10 mouse cellular contexts compared by ENCODE assay signal in the genomic region with DNA sequence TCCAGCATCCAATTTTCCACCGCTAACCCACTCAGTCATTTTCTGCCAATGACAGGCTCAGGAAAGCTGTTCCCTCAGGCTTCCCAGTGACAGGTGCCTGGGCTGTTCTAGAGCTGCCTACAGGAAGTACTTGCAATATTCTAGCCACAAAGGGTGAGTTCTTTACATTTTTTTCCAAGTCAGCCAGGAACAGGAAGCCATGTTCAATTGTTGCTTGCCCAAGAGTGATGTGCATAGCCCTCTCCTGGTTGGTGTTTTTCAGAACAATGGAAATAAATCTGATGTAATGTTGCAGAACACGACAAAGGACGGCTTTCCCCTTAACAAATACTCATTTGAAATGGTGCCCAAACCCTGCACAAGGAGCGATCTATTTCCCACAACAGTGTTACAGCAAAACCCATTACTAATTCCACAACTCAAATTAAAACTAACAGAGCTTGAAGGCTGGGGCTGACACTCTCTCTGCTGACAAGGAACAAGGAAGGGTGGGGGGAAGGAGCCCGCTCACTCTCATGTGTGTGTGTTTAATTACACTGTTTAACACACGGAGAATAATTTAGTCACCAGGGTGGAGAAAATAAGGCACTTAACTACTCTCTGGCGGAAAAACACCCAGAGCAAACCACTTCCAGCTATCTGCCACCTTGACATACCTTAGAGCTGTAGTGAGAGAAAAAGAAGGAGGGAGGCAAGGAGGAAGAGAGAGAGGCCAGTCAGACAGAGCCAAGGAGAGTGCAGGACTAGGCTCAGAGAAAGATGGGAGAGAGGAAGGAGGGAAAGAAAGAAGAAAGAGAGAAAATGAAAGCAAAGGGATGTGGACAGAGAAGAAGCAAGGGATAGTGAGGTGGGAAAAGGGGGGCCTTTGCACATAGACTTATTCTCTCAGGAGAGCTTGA. TPM values are rescaled to one million over a fixed set of nuclear protein-coding genes. Genes with fewer than 3 reads are reported as not detected.
DNase-seq lines count a peak whose midpoint lies in the region; ATAC-seq and TF ChIP-seq lines count a peak whose summit lies in the region.
"Had no signal": no experiment of that assay in that cellular context is flagged by ENCODE, and none has a peak within 500 bp of the region (broad histone marks: within the 10 kb centered on the region; RNA-seq: fewer than 3 reads in every experiment).

No protein-coding gene starts in this region.

- no peaks in the 10 kb centered on the region for H3K27me3 ChIP-seq in stomach, postnatal 0 days (ENCODE audit: control insufficient read depth, insufficient read depth, low read length)

- ATAC-seq in stomach, postnatal 0 days (ENCODE audit: low FRiP score, low TSS enrichment), result 0 out of 2 replicates have a peak, but pooled peaks have one; percentile 26

- no peak for TF ChIP-seq CTCF in stomach, postnatal 0 days (IDR thresholded peaks at IDR 0.05; ENCODE audit: low read depth)

- WGBS in stomach, postnatal 0 days, result 68% methylated on average over 7 of the region's 7 CpGs

- no peaks in the 10 kb centered on the region for H3K36me3 ChIP-seq in stomach, postnatal 0 days (ENCODE audit: control insufficient read depth, insufficient read depth, low read length)

- DNase-seq in cerebellum, adult 9-11 months, result peak; percentile 2
- DNase-seq in cerebellum, adult 8-10 months, result no peak
- peak; percentile 20 for DNase-seq in retina, postnatal 1 day
- DNase-seq in retina, embryonic 14.5 days (ENCODE audit: low spot score), result no peak
- DNase-seq in layer of hippocampus, adult 9-10 months (ENCODE audit: low spot score), result peak; percentile 53
- DNase-seq in stomach, postnatal 0 days (ENCODE audit: low spot score), result no peak
- no peak for DNase-seq in adrenal gland, postnatal 36 days
- no peak for DNase-seq in thymus, postnatal 25 days
- DNase-seq: cerebellum, adult 11-12 months had no signal

- H3K4me1 ChIP-seq in stomach, postnatal 0 days (replicated peaks; ENCODE audit: control insufficient read depth, insufficient read depth), result no peaks in the 10 kb centered on the region

- no peak overlapping the region for H3K27ac ChIP-seq in stomach, postnatal 0 days (replicated peaks)

- H3K9ac ChIP-seq in stomach, postnatal 0 days (ENCODE audit: low read length), result no peak overlapping the region

- H3K4me3 ChIP-seq in stomach, postnatal 0 days (ENCODE audit: low read depth, low read length), result no peak overlapping the region

- H3K4me2 ChIP-seq in stomach, postnatal 0 days (replicated peaks; ENCODE audit: low read depth), result no peak overlapping the region

- H3K9me3 ChIP-seq in stomach, postnatal 0 days (ENCODE audit: control insufficient read depth, low read length), result no peaks in the 10 kb centered on the region

- TF ChIP-seq EP300 in stomach, postnatal 0 days (optimal IDR thresholded peaks at IDR 0.05), result no peak

RNA-seq across cellular contexts. Expression of a gene that starts 10.2 kb away (rescaled TPM):
- polyA plus RNA-seq in stomach, postnatal 0 days (2015; fragmentation: Nextera tagmentation; extraction: Ambion mirVana), result 5.9 and 6.9 TPM in 2 replicates
- total RNA-seq in adrenal gland, postnatal 36 days (2021), result not detected
- total RNA-seq: left cerebral cortex, adult 18-20 months had no signal

Comparison
In these comparisons a context has a peak if more than half of its experiments do, and no peak if none do; other contexts are left out.
1. DNase-seq: peak in cerebellum, adult 9-11 months (single experiment), retina, postnatal 1 day (single experiment) and layer of hippocampus, adult 9-10 months (single experiment); none in cerebellum, adult 8-10 months (single experiment), retina, embryonic 14.5 days (single experiment), stomach, postnatal 0 days (single experiment), adrenal gland, postnatal 36 days (0 of 2) and thymus, postnatal 25 days (single experiment).